Mouse (Mus musculus): ENCODE data around the gene Bcl6. TPM values are rescaled to one million over a fixed set of nuclear protein-coding genes. Genes with fewer than 3 reads are reported as not detected.

The Bcl6 gene
- total and polyA plus RNA-seq, 2 experiments from 2014 or later: 0.25 to 2.8 TPM

DNA sequence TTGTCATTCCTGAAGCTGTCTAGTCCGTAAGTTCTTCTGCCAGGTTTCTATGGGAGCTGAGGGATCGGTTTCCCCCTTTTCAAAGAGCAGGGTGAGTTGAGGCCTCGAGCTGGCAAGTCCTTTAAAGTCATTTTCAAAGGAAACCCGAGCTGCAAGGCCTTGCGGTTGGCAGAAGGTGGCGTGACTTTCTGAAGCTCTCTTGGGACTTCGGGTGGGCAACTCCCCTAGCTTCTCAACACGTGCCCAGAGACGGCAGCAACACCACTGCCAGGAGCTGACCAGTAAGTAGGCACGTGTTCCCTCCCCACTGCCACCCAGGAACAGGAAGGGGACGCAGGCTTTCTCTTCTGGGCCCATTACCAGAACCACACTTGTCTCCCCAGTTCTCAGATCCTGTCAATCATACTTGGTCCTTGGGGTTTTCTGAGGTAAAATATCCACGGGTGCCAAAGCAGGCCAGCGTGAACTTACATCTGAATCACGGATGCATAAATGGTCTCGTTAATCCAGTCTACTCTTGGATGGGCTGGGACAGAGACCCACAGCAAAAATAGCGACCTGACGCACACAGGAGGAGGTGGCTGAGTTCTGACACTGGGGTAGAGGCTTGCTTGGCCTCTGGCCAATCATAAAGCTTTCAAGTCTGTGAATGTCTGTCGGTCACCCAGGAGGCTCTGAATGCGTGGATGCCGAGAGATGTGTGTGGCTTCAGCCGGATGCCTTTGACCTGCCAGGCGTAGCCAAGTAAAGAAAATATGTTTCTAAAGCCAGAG is 24.6 kb downstream of the Bcl6 start:
- Histone ChIP-seq H3K27me3 (ENCODE audit: control insufficient read depth, insufficient read depth, low read length) (no peaks in the 10 kb centered on the region), H3K9ac (replicated peaks; ENCODE audit: low read depth, low read length) (no peak overlapping the region), H3K4me2 (ENCODE audit: low read depth, low read length) (no peak overlapping the region), H3K27ac (ENCODE audit: low read depth) (no peak overlapping the region), H3K36me3 (replicated peaks; ENCODE audit: control insufficient read depth, insufficient read depth, low read length) (peaks cover 5% of the 10 kb centered on the region), H3K4me1 (ENCODE audit: control insufficient read depth, insufficient read depth) (no peaks in the 10 kb centered on the region), H3K4me3 (ENCODE audit: low read depth, low read length) (no peak overlapping the region), H3K9me3 (replicated peaks; ENCODE audit: control insufficient read depth, low read length) (no peaks in the 10 kb centered on the region)
- DNase-seq (ENCODE audit: low spot score) (no peak), ATAC-seq (ENCODE audit: insufficient read depth, low read depth) (peak; percentile 51; the same call in 1 of the 2 replicates)
- WGBS: 58% methylated on average over 22 of the region's 22 CpGs
- TF ChIP-seq EP300 (IDR thresholded peaks at IDR 0.05; ENCODE audit: low read depth) (no peak), CTCF (IDR thresholded peaks at IDR 0.05; ENCODE audit: low read depth) (no peak)

DNA sequence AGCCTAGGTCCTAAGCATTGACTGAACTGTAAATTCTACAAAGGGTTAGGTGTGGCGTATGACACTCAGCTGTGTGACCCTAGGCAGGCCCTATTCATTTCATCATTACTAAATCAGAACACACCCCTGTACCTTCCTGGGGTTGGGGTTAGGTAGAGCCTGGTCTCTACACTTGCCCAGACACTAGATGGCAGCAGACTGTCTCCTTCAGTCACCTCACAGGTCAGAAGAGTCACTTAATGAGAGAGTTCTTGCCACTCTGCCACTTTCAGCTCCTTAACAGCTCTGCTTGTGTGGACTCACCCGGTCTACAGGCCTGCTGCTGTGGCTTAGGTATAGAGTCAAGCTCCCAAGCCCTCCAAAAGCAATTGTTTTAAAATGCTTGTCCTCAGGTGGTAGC is 26.3 kb downstream of the Bcl6 start:
- Histone ChIP-seq H3K9me3 (replicated peaks; ENCODE audit: control insufficient read depth, low read length) (no peaks in the 10 kb centered on the region), H3K27ac (ENCODE audit: low read depth) (no peak overlapping the region), H3K4me2 (ENCODE audit: low read depth, low read length) (no peak overlapping the region), H3K4me3 (ENCODE audit: low read depth, low read length) (no peak overlapping the region), H3K27me3 (ENCODE audit: control insufficient read depth, insufficient read depth, low read length) (no peaks in the 10 kb centered on the region), H3K36me3 (replicated peaks; ENCODE audit: control insufficient read depth, insufficient read depth, low read length) (no peaks in the 10 kb centered on the region), H3K9ac (replicated peaks; ENCODE audit: low read depth, low read length) (no peak overlapping the region), H3K4me1 (ENCODE audit: control insufficient read depth, insufficient read depth) (no peaks in the 10 kb centered on the region)
- DNase-seq (ENCODE audit: low spot score) (no peak), ATAC-seq (ENCODE audit: insufficient read depth, low read depth) (no peak)
- WGBS: 71% methylated on average over 2 of the region's 2 CpGs
- peak; percentile 38; the same call in 1 of the 2 replicates for TF ChIP-seq CTCF (IDR thresholded peaks at IDR 0.05; ENCODE audit: low read depth)
- TF ChIP-seq EP300 (IDR thresholded peaks at IDR 0.05; ENCODE audit: low read depth): no peak

DNA sequence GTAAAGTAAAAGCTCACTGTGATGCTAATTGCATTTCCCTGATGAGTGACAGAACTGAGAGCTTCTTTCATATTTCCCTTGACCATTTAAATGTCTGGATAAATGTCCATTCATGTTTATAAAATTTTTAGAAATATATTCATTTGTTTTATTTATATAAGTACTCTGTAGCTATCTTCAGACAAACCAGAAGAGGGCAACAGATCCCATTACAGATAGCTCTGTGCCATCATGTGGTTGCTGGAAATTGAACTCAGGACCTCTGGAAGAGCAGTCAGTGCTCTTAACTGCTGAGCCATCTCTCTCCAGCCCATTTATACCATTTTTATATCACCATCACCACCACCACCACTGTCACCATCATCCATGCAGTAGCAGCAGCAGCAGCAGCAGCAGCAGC is 29.7 kb downstream of the Bcl6 start:
- Histone ChIP-seq H3K4me2 (ENCODE audit: low read depth, low read length) (no peak overlapping the region), H3K9me3 (replicated peaks; ENCODE audit: control insufficient read depth, low read length) (no peaks in the 10 kb centered on the region), H3K36me3 (replicated peaks; ENCODE audit: control insufficient read depth, insufficient read depth, low read length) (no peaks in the 10 kb centered on the region), H3K27me3 (ENCODE audit: control insufficient read depth, insufficient read depth, low read length) (no peaks in the 10 kb centered on the region), H3K27ac (ENCODE audit: low read depth) (no peak overlapping the region), H3K4me1 (ENCODE audit: control insufficient read depth, insufficient read depth) (no peaks in the 10 kb centered on the region), H3K4me3 (ENCODE audit: low read depth, low read length) (no peak overlapping the region), H3K9ac (replicated peaks; ENCODE audit: low read depth, low read length) (no peak overlapping the region)
- TF ChIP-seq CTCF (IDR thresholded peaks at IDR 0.05; ENCODE audit: low read depth) (no peak), EP300 (IDR thresholded peaks at IDR 0.05; ENCODE audit: low read depth) (no peak)
- DNase-seq (ENCODE audit: low spot score): no peak
- ATAC-seq (ENCODE audit: insufficient read depth, low read depth): no peak

DNA sequence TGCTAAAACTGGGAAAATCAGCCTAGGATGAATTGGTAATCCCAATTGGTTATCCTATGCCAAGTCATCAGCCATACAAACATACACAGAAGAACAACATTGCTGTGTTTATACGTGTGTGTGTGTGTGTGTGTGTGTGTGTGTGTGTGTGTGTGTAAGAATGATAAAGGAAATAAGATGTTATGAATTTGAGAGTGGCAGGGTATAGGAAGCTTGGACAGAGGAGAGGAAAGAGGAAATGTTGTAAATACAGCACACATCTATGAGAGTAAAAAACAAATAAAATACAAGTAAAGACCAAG is 34.7 kb downstream of the Bcl6 start:
- TF ChIP-seq CTCF (IDR thresholded peaks at IDR 0.05; ENCODE audit: low read depth) (no peak), EP300 (IDR thresholded peaks at IDR 0.05; ENCODE audit: low read depth) (no peak)
- DNase-seq (ENCODE audit: low spot score) (no peak), ATAC-seq (ENCODE audit: insufficient read depth, low read depth) (no peak)
- H3K9ac ChIP-seq (replicated peaks; ENCODE audit: low read depth, low read length): no peak overlapping the region
- H3K4me1 ChIP-seq (ENCODE audit: control insufficient read depth, insufficient read depth): no peaks in the 10 kb centered on the region
- no peaks in the 10 kb centered on the region for H3K9me3 ChIP-seq (replicated peaks; ENCODE audit: control insufficient read depth, low read length)
- no peak overlapping the region for H3K27ac ChIP-seq (ENCODE audit: low read depth)
- H3K27me3 ChIP-seq (ENCODE audit: control insufficient read depth, insufficient read depth, low read length): no peaks in the 10 kb centered on the region
- no peak overlapping the region for H3K4me3 ChIP-seq (ENCODE audit: low read depth, low read length)
- H3K36me3 ChIP-seq (replicated peaks; ENCODE audit: control insufficient read depth, insufficient read depth, low read length): no peaks in the 10 kb centered on the region
- H3K4me2 ChIP-seq (ENCODE audit: low read depth, low read length): no peak overlapping the region
- WGBS: 9% methylated on average over 1 of the region's 1 CpGs

DNA sequence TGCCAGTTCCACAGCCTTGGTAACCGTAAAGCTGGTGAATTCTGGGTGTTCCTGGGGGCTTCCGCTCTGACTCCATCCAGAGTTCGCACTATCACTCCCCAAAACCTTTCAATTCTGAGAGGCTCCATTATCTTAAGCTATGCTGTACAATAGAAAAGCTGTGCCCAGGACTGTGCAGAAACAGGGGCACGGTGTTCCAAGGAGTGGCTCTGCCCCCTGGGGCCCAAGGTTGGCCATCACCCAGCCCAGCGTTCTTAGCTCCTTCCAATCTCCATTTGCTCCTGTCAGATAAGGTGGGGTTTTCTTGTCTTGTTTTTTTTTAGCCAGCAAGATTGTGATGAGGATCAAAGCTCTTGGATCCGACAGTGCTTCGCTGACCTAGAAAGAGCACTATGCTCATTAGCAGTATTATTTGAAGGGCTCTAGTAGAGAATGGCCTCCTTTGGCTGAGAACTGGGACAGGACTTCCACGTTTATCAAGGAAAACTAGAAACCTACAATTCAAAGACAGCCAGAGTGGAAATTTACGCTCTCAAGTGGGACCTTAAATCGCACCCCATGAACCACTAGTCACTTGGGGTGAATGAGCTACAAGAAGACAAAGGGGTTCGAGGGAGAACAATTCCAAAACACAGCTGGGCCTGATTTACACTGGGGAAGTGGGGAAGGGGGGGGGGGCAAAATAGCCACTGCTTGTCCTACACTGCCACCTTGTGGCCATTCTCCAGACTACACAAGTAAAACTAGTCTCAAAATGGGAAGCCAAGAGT is 35.3 kb downstream of the Bcl6 start:
- WGBS: 36% methylated on average over 11 of the region's 11 CpGs
- DNase-seq (ENCODE audit: low spot score): peak; percentile 46

More for the DNA sequence above, 35.3 kb downstream of the Bcl6 start:
- TF ChIP-seq CTCF (IDR thresholded peaks at IDR 0.05; ENCODE audit: low read depth): peak; percentile 71
- TF ChIP-seq EP300 (IDR thresholded peaks at IDR 0.05; ENCODE audit: low read depth): no peak
- H3K9me3 ChIP-seq (replicated peaks; ENCODE audit: control insufficient read depth, low read length): no peaks in the 10 kb centered on the region
- H3K9ac ChIP-seq (replicated peaks; ENCODE audit: low read depth, low read length): no peak overlapping the region
- H3K4me3 ChIP-seq (ENCODE audit: low read depth, low read length): no peak overlapping the region
- ATAC-seq (ENCODE audit: insufficient read depth, low read depth): no peak
- H3K27me3 ChIP-seq (ENCODE audit: control insufficient read depth, insufficient read depth, low read length): no peaks in the 10 kb centered on the region
- no peaks in the 10 kb centered on the region for H3K36me3 ChIP-seq (replicated peaks; ENCODE audit: control insufficient read depth, insufficient read depth, low read length)
- no peak overlapping the region for H3K27ac ChIP-seq (ENCODE audit: low read depth)
- H3K4me2 ChIP-seq (ENCODE audit: low read depth, low read length): no peak overlapping the region
- no peaks in the 10 kb centered on the region for H3K4me1 ChIP-seq (ENCODE audit: control insufficient read depth, insufficient read depth)
